8 mouse cellular contexts compared by ENCODE assay signal in the genomic region with DNA sequence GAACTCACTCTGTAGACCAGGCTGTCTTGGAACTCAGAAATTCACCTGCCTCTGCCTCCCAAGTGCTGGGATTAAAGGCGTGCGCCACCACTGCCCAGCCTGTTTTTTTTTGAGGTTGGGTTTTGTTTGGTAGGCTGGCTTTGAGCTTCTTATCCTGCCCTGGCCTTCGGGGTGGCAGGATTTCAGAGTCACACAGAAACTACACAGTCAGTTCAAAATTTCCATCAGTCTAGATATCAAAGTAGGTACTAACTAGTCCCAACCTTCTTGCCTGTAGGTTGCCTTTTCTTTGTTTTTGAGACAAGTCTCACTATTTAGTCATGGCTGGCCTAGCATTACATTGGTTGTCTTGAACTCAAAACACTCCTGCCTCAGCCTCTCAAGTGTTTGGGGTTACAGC. TPM values are rescaled to one million over a fixed set of nuclear protein-coding genes. Genes with fewer than 3 reads are reported as not detected.
A peak's percentile ranks its signal among the peaks of the same experiment; 100 is the strongest.
DNase-seq lines count a peak whose midpoint lies in the region; ATAC-seq lines count a peak whose summit lies in the region.

No protein-coding gene starts in this region.

- DNase-seq in CD4-positive, CD25-positive, alpha-beta regulatory T cell, adult 2 months (ENCODE audit: low read depth, low spot score) = peak; percentile 47
- peak; percentile 49 for DNase-seq in 3T3-L1 (ENCODE audit: low read depth, low spot score)
- DNase-seq in forebrain, embryonic 10.5 days (ENCODE audit: extremely low spot score, low spot score) = no peak
- DNase-seq in liver, embryonic 11.5 days (ENCODE audit: low spot score) = no peak
- no peak for DNase-seq in urinary bladder, postnatal 36 days (ENCODE audit: low spot score in 2 of 2)
- DNase-seq in kidney, adult 8-10 months = no peak
- DNase-seq in left cerebral cortex, adult 18-20 months (ENCODE audit: low spot score in 2 of 2) = no peak

- 76% methylated on average over 3 of the region's 3 CpGs for WGBS in forebrain, embryonic 10.5 days
- 43% methylated on average over 3 of the region's 3 CpGs for WGBS in liver, embryonic 11.5 days

- H3K9me3 ChIP-seq in forebrain, embryonic 10.5 days = peaks cover 3% of the 10 kb centered on the region
- H3K9me3 ChIP-seq in liver, embryonic 11.5 days (ENCODE audit: control insufficient read depth, low read length) = no peaks in the 10 kb centered on the region

- peaks cover 16% of the 10 kb centered on the region for H3K4me1 ChIP-seq in forebrain, embryonic 10.5 days
- H3K4me1 ChIP-seq in liver, embryonic 11.5 days (replicated peaks; ENCODE audit: control insufficient read depth, insufficient read depth, low read length) = peaks cover 3% of the 10 kb centered on the region; the same call in 1 of the 2 replicates

- 0 out of 2 replicates have a peak overlapping the region, but pooled peaks have one; percentile 98 for H3K27ac ChIP-seq in forebrain, embryonic 10.5 days
- no peak overlapping the region for H3K27ac ChIP-seq in liver, embryonic 11.5 days (ENCODE audit: low read depth, low read length)

- peak overlapping the region; percentile 92 for H3K4me3 ChIP-seq in forebrain, embryonic 10.5 days
- peak overlapping the region; percentile 88 for H3K4me3 ChIP-seq in liver, embryonic 11.5 days (ENCODE audit: low read depth, low read length)

- ATAC-seq in CD4-positive, CD25-positive, alpha-beta regulatory T cell, adult 4 months = no peak
- ATAC-seq in liver, embryonic 11.5 days (replicated peaks; ENCODE audit: low FRiP score) = no peak

- H3K36me3 ChIP-seq in forebrain, embryonic 10.5 days (replicated peaks) = peaks cover 7% of the 10 kb centered on the region; the same call in 1 of the 2 replicates
- no peaks in the 10 kb centered on the region for H3K36me3 ChIP-seq in liver, embryonic 11.5 days (ENCODE audit: control insufficient read depth, insufficient read depth, low read length)

- H3K9ac ChIP-seq in liver, embryonic 11.5 days (ENCODE audit: low read depth, low read length) = peak overlapping the region; percentile 96; the same call in 1 of the 2 replicates

- peak overlapping the region; percentile 83 for H3K4me2 ChIP-seq in liver, embryonic 11.5 days

- H3K27me3 ChIP-seq in forebrain, embryonic 10.5 days (ENCODE audit: poor library complexity, severe bottlenecking) = 0 out of 2 replicates have a peak, but pooled peaks cover 5% of the 10 kb centered on the region
- no peaks in the 10 kb centered on the region for H3K27me3 ChIP-seq in liver, embryonic 11.5 days (replicated peaks; ENCODE audit: control insufficient read depth, insufficient read depth, low read length)

RNA-seq across cellular contexts. Expression of a gene that starts 5.9 kb away (rescaled TPM):
- 10 to 100 TPM; 42.1 to 46.4 TPM for polyA plus RNA-seq in CD4-positive, CD25-positive, alpha-beta regulatory T cell, adult 4 months (2017; shearing (Covaris generic))
- polyA plus RNA-seq in forebrain, embryonic 10.5 days (2016; fragmentation: Nextera tagmentation; extraction: Ambion mirVana) = 79.0 and 84.2 TPM in 2 replicates
- polyA plus RNA-seq in liver, embryonic 11.5 days (2014; fragmentation: Nextera tagmentation; extraction: Ambion mirVana) = 53.6 and 63.6 TPM in 2 replicates
- 100 to 1,000 TPM; 148 to 152 TPM for total RNA-seq in left cerebral cortex, adult 18-20 months (2021)

RNA-seq across cellular contexts. Expression of a gene that starts 45.5 kb away (rescaled TPM):
- polyA plus RNA-seq in CD4-positive, CD25-positive, alpha-beta regulatory T cell, adult 4 months (2017; shearing (Covaris generic)) = 10 to 100 TPM; 60.4 to 61.4 TPM
- polyA plus RNA-seq in forebrain, embryonic 10.5 days (2016; fragmentation: Nextera tagmentation; extraction: Ambion mirVana) = 4.6 and 5.1 TPM in 2 replicates
- 3.2 and 3.8 TPM in 2 replicates for polyA plus RNA-seq in liver, embryonic 11.5 days (2014; fragmentation: Nextera tagmentation; extraction: Ambion mirVana)
- 1 to 10 TPM; 4.0 to 5.6 TPM for total RNA-seq in left cerebral cortex, adult 18-20 months (2021)

RNA-seq across cellular contexts. Expression of a gene that starts 46.2 kb away (rescaled TPM):
- polyA plus RNA-seq in CD4-positive, CD25-positive, alpha-beta regulatory T cell, adult 4 months (2017; shearing (Covaris generic)) = 10 to 100 TPM; 73.8 to 98.6 TPM
- polyA plus RNA-seq in forebrain, embryonic 10.5 days (2016; fragmentation: Nextera tagmentation; extraction: Ambion mirVana) = 3.3 and 3.7 TPM in 2 replicates
- 4.1 and 5.7 TPM in 2 replicates for polyA plus RNA-seq in liver, embryonic 11.5 days (2014; fragmentation: Nextera tagmentation; extraction: Ambion mirVana)
- 1 to 10 TPM; 2.3 to 3.4 TPM for total RNA-seq in left cerebral cortex, adult 18-20 months (2021)

RNA-seq across cellular contexts. Expression of a gene that starts 56.5 kb away (rescaled TPM):
- polyA plus RNA-seq in CD4-positive, CD25-positive, alpha-beta regulatory T cell, adult 4 months (2017; shearing (Covaris generic)) = 1 to 10 TPM; 4.4 to 8.5 TPM
- 7.1 and 7.9 TPM in 2 replicates for polyA plus RNA-seq in forebrain, embryonic 10.5 days (2016; fragmentation: Nextera tagmentation; extraction: Ambion mirVana)
- 4.6 and 6.3 TPM in 2 replicates for polyA plus RNA-seq in liver, embryonic 11.5 days (2014; fragmentation: Nextera tagmentation; extraction: Ambion mirVana)
- total RNA-seq in left cerebral cortex, adult 18-20 months (2021) = 1 to 10 TPM; 3.4 to 4.8 TPM

Comparison
In these comparisons a context has a peak if more than half of its experiments do, and no peak if none do; other contexts are left out.
1. DNase-seq: peak in CD4-positive, CD25-positive, alpha-beta regulatory T cell, adult 2 months (single experiment) and 3T3-L1 (single experiment); none in forebrain, embryonic 10.5 days (single experiment), liver, embryonic 11.5 days (single experiment), urinary bladder, postnatal 36 days (0 of 2), kidney, adult 8-10 months (0 of 2) and left cerebral cortex, adult 18-20 months (0 of 2).
2. RNA of a gene that starts 45.5 kb away (polyA plus RNA-seq): 60.4 to 61.4 TPM in CD4-positive, CD25-positive, alpha-beta regulatory T cell, adult 4 months; 4.6 to 5.1 TPM in forebrain, embryonic 10.5 days and 3.2 to 3.8 TPM in liver, embryonic 11.5 days; every median in the first group is over 10 times any median in the second.
3. RNA of a gene that starts 46.2 kb away (polyA plus RNA-seq): 73.8 to 98.6 TPM in CD4-positive, CD25-positive, alpha-beta regulatory T cell, adult 4 months; 4.1 to 5.7 TPM in liver, embryonic 11.5 days and 3.3 to 3.7 TPM in forebrain, embryonic 10.5 days; every median in the first group is over 10 times any median in the second.